Comparison of ENCODE assay signal across 24 mouse cellular contexts in the genomic region with DNA sequence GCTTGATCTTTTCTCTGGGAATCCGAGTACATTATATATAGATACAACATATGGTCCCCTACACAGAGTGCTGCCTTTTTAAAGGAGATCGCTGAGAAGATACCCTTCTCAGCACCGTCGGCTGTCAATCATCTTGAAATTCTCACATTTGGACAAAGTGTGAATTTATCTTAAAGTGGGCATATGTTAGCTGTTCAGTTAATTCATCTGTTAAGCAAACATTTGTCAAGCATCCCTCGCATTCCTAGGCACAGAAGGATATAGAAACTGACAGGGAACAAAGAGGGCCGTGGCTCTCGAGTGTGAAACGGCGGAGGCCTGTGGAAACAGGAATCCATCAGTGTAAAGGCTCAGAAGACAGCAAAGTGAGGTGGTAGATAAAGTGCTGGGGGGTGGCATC.
DNase-seq lines count a peak whose midpoint lies in the region; ATAC-seq lines count a peak whose summit lies in the region.
"Had no signal": no experiment of that assay in that cellular context is flagged by ENCODE, and none has a peak within 500 bp of the region (broad histone marks: within the 10 kb centered on the region; RNA-seq: fewer than 3 reads in every experiment).

No protein-coding gene starts in this region.

- no peak overlapping the region for H3K27ac ChIP-seq in forebrain, embryonic 16.5 days (ENCODE audit: low read length)
- H3K27ac ChIP-seq in heart, embryonic 10.5 days, result no peak overlapping the region
- H3K27ac ChIP-seq: embryonic facial prominence, embryonic 15.5 days; heart, embryonic 15.5 days; hindbrain, embryonic 15.5 days; intestine, embryonic 15.5 days; limb, embryonic 15.5 days had no signal

- no peak overlapping the region for H3K4me2 ChIP-seq in forebrain, embryonic 16.5 days (ENCODE audit: low read length)
- H3K4me2 ChIP-seq: embryonic facial prominence, embryonic 15.5 days; heart, embryonic 15.5 days; hindbrain, embryonic 15.5 days; intestine, embryonic 15.5 days; limb, embryonic 15.5 days; midbrain, embryonic 11.5 days had no signal

- no peak overlapping the region for H3K9ac ChIP-seq in forebrain, embryonic 16.5 days (replicated peaks; ENCODE audit: low read depth, low read length)
- H3K9ac ChIP-seq: embryonic facial prominence, embryonic 15.5 days; heart, embryonic 15.5 days; hindbrain, embryonic 15.5 days; intestine, embryonic 15.5 days; limb, embryonic 15.5 days had no signal

- no peaks in the 10 kb centered on the region for H3K36me3 ChIP-seq in forebrain, embryonic 16.5 days (ENCODE audit: control insufficient read depth, insufficient read depth)
- no peaks in the 10 kb centered on the region for H3K36me3 ChIP-seq in heart, embryonic 10.5 days
- H3K36me3 ChIP-seq: embryonic facial prominence, embryonic 15.5 days; G1E; heart, embryonic 15.5 days; hindbrain, embryonic 15.5 days; intestine, embryonic 15.5 days; limb, embryonic 15.5 days had no signal

- DNase-seq in cerebellum, adult 8-10 months, result peak; percentile 18
- no peak for DNase-seq in cerebellum, postnatal 14 days
- DNase-seq in frontal cortex, postnatal 14 days (ENCODE audit: low spot score in 2 of 2), result no peak
- DNase-seq in brain, adult 2 months (ENCODE audit: low read depth, low spot score), result peak; percentile 75
- no peak for DNase-seq in heart, embryonic 10.5 days (ENCODE audit: low spot score)
- DNase-seq: adrenal gland, postnatal 25 days; gastrocnemius, postnatal 14 days; heart, adult 18-20 months; heart, postnatal 4 days; kidney, postnatal 4 days; layer of hippocampus, postnatal 36 days; spleen, adult 18-20 months; thymus, postnatal 25 days had no signal

- no peaks in the 10 kb centered on the region for H3K9me3 ChIP-seq in forebrain, embryonic 16.5 days (ENCODE audit: control insufficient read depth, low read length)
- no peaks in the 10 kb centered on the region for H3K9me3 ChIP-seq in heart, embryonic 10.5 days
- H3K9me3 ChIP-seq: embryonic facial prominence, embryonic 15.5 days; G1E; heart, embryonic 15.5 days; hindbrain, embryonic 15.5 days; intestine, embryonic 15.5 days; limb, embryonic 15.5 days had no signal

- ATAC-seq in frontal cortex, adult (ENCODE audit: low TSS enrichment), result peak; percentile 90
- peak; percentile 88 for ATAC-seq in forebrain, embryonic 16.5 days
- ATAC-seq: activated CD4-positive, CD25-positive, alpha-beta regulatory T cell, adult 4 months; intestine, embryonic 15.5 days; lung, postnatal 0 days had no signal

- H3K4me1 ChIP-seq in forebrain, embryonic 16.5 days (replicated peaks; ENCODE audit: control insufficient read depth, insufficient read depth, low read length), result 0 out of 2 replicates have a peak, but pooled peaks cover 4% of the 10 kb centered on the region
- no peaks in the 10 kb centered on the region for H3K4me1 ChIP-seq in heart, embryonic 10.5 days
- H3K4me1 ChIP-seq: embryonic facial prominence, embryonic 15.5 days; heart, embryonic 15.5 days; hindbrain, embryonic 15.5 days; intestine, embryonic 15.5 days; limb, embryonic 15.5 days had no signal

- 61% methylated on average over 9 of the region's 9 CpGs for WGBS in forebrain, embryonic 16.5 days
- 68% methylated on average over 9 of the region's 9 CpGs for WGBS in heart, embryonic 10.5 days

- H3K27me3 ChIP-seq in forebrain, embryonic 16.5 days (replicated peaks; ENCODE audit: control insufficient read depth, insufficient read depth, low read length), result no peaks in the 10 kb centered on the region
- H3K27me3 ChIP-seq in heart, embryonic 10.5 days (ENCODE audit: insufficient read depth, poor library complexity, severe bottlenecking), result no peaks in the 10 kb centered on the region
- H3K27me3 ChIP-seq: embryonic facial prominence, embryonic 15.5 days; heart, embryonic 15.5 days; hindbrain, embryonic 15.5 days; intestine, embryonic 15.5 days; limb, embryonic 15.5 days had no signal

- no peak overlapping the region for H3K4me3 ChIP-seq in forebrain, embryonic 16.5 days (replicated peaks; ENCODE audit: low read length)
- H3K4me3 ChIP-seq in heart, embryonic 10.5 days, result no peak overlapping the region
- H3K4me3 ChIP-seq: embryonic facial prominence, embryonic 15.5 days; heart, embryonic 15.5 days; hindbrain, embryonic 15.5 days; intestine, embryonic 15.5 days; limb, embryonic 15.5 days had no signal

Comparison
In these comparisons a context has a peak if more than half of its experiments do, and no peak if none do; other contexts are left out.
1. DNase-seq: peak in cerebellum, adult 8-10 months (single experiment) and brain, adult 2 months (single experiment); none in cerebellum, postnatal 14 days (0 of 2), frontal cortex, postnatal 14 days (0 of 2) and heart, embryonic 10.5 days (single experiment).